Mouse (Mus musculus) liver, adult 2 months (tissue): ENCODE data around the gene Chrd. TPM values are rescaled to one million over a fixed set of nuclear protein-coding genes. Genes with fewer than 3 reads are reported as not detected.
A peak's percentile ranks its signal among the peaks of the same experiment; 100 is the strongest.

Source experiments
- DNase-seq: peaks from one replicate; pipeline ENCODE4 v3.0.0-alpha.2; 2011; ENCODE audit warnings: low read depth, low spot score; ENCODE audit errors: extremely low read depth
- H3K27ac ChIP-seq: fragments of 200-500 bp; replicated peaks from 2 replicates; pipeline ENCODE4 v1.5.1; 2012; ENCODE audit warnings: low read depth, mild to moderate bottlenecking, control low read depth, inconsistent platforms, low read length; ENCODE audit not compliant: insufficient read depth
- H3K27me3 ChIP-seq: fragments of 200-500 bp; 2 replicates; pipeline ENCODE4 v1.6.1; 2012; ENCODE audit warnings: mild to moderate bottlenecking, moderate library complexity, low read length, inconsistent platforms; ENCODE audit not compliant: control insufficient read depth, insufficient read depth
- H3K36me3 ChIP-seq: fragments of 200-500 bp; 2 replicates; pipeline ENCODE4 v1.6.1; 2012; ENCODE audit warnings: low read length, inconsistent platforms; ENCODE audit not compliant: control insufficient read depth, insufficient read depth
- H3K4me1 ChIP-seq: fragments of 200-500 bp; 2 replicates; pipeline ENCODE4 v1.6.1; 2011; ENCODE audit warnings: low read length; ENCODE audit not compliant: control insufficient read depth, insufficient read depth
- H3K4me3 ChIP-seq: fragments of 200-500 bp; 2 replicates; pipeline ENCODE4 v1.5.1; 2011; ENCODE audit warnings: low read depth, mild to moderate bottlenecking, control low read depth, low read length, moderate library complexity; ENCODE audit not compliant: insufficient read depth
- H3K79me2 ChIP-seq: fragments of 200-500 bp; 2 replicates; pipeline ENCODE4 v1.6.1; 2012; ENCODE audit warnings: inconsistent platforms, mild to moderate bottlenecking, low read length, moderate library complexity; ENCODE audit not compliant: control insufficient read depth, insufficient read depth
- H3K9ac ChIP-seq: fragments of 200-500 bp; 2 replicates; pipeline ENCODE4 v1.6.1; 2012; ENCODE audit warnings: low read depth, mild to moderate bottlenecking, control low read depth, inconsistent platforms, low read length
- CTCF ChIP-seq: fragments of 200-500 bp; IDR thresholded peaks from 2 replicates; pipeline ENCODE4 v1.5.1; 2011; ENCODE audit warnings: low read depth, low read length, control low read depth
- POLR2A ChIP-seq: fragments of 200-500 bp; IDR thresholded peaks from 2 replicates; pipeline ENCODE4 v1.6.1; 2011; ENCODE audit warnings: low read length, control low read depth; ENCODE audit not compliant: insufficient read depth; ENCODE audit errors: extremely low read depth
- WGBS: fragments of 180-500 bp; shearing (Covaris S2); methylation state at CpG from one replicate; pipeline ENCODE4 v1.1.7; 2018; 5-methylcytosine and 5-hydroxymethylcytosine counted together
- polyA plus RNA-seq: library from polyadenylated mRNA; depleted of rRNA; stranded (reverse); fragments of >200 nt; gene quantifications from 2 replicates; pipeline ENCODE4 v1.2.3, GENCODE M21; 2012
- total RNA-seq: library from RNA; depleted of rRNA; stranded (reverse); fragments of >200 nt; gene quantifications from 2 replicates; pipeline ENCODE4 v1.2.3, GENCODE M21; 2014

The Chrd gene
- total and polyA plus RNA-seq, 2 experiments, result 3.0 to 14.1 TPM

DNA sequence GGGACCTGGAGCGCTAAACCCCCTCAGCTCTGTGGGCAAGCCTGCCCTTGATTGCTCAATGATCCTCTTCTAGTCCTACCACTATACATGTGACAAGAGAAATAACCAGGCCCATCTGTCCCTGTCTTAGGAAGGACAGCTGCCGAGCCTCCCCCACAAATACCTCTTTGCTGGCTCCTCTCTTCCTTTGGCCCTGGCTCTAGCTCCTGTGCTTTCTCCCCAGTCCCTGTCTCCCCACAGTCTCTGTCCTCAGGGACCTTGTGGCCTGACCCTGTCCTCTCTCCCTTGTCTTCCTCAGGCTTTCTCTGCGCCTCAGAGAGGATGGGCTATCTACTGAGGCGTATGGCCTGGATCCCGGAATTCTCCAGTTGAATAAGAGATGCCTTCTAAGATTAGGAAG is 1.2 kb upstream of the Chrd start:
- DNase-seq, result no peak
- H3K4me3 ChIP-seq, result no peak overlapping the region
- H3K79me2 ChIP-seq, result no peaks in the 10 kb centered on the region; the same call in 1 of the 2 replicates
- no peaks in the 10 kb centered on the region for H3K27me3 ChIP-seq
- no peak overlapping the region for H3K9ac ChIP-seq
- no peak overlapping the region for H3K27ac ChIP-seq
- TF ChIP-seq CTCF (no peak), POLR2A (no peak)
- H3K4me1 ChIP-seq, result peaks cover 5% of the 10 kb centered on the region
- 81% methylated on average over 5 of the region's 5 CpGs for WGBS
- peaks cover 5% of the 10 kb centered on the region; the same call in 1 of the 2 replicates for H3K36me3 ChIP-seq

DNA sequence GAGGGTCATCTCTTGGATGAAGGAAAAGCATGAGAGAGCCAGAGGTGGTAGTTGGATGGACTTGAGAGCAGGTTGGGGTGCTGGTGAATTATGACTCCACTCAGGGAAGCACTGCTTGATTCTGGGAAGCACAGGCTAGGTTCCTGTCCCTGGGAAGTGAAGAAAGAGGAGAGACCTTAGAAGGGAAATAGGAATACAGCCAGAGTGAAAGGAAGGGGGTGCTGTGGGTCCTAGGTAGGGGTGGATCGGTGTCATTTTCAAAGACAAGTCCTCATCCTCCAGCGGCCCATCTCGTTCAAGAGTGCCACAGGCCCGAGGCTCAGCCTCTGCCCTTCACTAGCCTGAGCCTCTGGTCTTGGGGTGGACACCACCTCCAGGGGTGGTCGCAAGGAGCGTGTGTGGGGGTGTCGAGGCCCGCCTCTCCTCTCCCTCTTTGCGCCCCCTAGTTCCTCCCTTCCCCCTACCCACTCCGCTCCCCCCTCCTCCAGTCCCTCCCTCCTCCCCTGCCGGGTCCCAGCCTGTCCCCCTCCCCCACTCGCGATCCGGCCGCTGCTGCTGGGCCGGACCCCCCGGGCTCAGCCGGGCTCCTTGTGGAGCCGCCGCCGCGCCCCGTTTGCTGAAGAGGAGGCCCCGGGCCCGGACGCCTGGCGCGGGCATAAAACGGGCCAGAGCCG is 539 bp upstream of the Chrd start:
- 6% methylated on average over 26 of the region's 30 CpGs for WGBS
- DNase-seq, result no peak
- peak overlapping the region; percentile 82 for H3K4me3 ChIP-seq
- peak overlapping the region; percentile 91 for H3K9ac ChIP-seq
- H3K27me3 ChIP-seq, result no peaks in the 10 kb centered on the region
- peaks cover 5% of the 10 kb centered on the region for H3K4me1 ChIP-seq
- peaks cover 5% of the 10 kb centered on the region; the same call in 1 of the 2 replicates for H3K36me3 ChIP-seq
- TF ChIP-seq CTCF (no peak), POLR2A (no peak)
- H3K79me2 ChIP-seq, result no peaks in the 10 kb centered on the region; the same call in 1 of the 2 replicates
- peak overlapping the region; percentile 65 for H3K27ac ChIP-seq

DNA sequence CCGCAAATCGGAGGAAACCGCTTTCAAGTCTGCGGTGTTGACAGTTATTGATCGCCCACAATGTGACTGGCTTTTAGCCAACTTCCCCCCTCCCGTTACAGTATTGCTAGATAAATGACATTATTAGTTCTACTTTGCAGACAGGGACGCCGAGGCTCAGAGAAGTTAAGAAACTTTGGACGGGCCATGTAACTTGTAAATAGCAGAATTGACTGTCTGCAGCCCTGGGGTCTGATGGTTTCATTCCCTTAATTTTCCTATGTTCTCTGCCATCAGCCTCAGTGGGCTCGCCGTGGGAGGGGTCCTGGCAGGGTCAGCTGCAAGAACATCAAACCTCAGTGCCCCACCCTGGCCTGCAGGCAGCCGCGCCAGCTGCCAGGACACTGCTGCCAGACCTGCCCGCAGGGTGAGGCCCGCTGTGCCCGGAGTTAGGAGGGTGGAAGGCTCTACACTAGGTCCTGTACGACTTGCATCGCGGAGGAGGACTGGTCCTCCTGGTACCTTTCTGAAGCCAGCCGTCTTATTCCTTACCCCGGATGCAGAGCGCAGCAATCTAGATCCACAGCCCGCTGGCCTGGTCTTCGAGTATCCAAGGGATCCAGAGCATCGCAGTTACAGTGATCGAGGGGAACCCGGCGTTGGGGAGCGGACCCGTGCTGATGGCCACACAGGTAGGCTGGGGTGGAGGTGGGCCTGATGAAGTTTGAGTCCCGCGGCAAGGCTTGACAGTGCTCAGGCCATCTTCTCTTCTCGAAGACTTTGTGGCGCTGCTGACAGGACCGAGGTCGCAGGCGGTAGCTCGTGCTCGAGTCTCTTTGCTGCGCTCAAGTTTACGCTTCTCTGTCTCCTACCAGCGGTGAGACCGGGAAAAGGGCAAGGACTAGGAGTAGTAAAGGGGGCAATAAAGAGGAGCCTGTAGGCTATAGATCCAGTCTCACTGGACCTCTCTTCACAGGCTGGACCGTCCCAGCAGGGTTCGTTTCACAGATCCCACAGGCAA is 1.1 kb downstream of the Chrd start, which contains the start of gene Thpo:
Thpo (minus strand) TSS at position 781 of the 1,000 bp plus-strand sequence.
- Histone ChIP-seq H3K4me3 (peak within 1 kb of the TSS; percentile 82), H3K27ac (no peak within 1 kb of the TSS), H3K79me2 (no peaks in the 10 kb centered on the region), H3K27me3 (no peaks in the 10 kb centered on the region), H3K9ac (peak within 1 kb of the TSS; percentile 91), H3K36me3 (no peaks in the 10 kb centered on the region), H3K4me1 (peaks cover 5% of the 10 kb centered on the region)
- WGBS, result 44% methylated on average over 45 of the region's 45 CpGs
- DNase-seq, result peak; percentile 44
- TF ChIP-seq POLR2A (no peak), CTCF (no peak)

DNA sequence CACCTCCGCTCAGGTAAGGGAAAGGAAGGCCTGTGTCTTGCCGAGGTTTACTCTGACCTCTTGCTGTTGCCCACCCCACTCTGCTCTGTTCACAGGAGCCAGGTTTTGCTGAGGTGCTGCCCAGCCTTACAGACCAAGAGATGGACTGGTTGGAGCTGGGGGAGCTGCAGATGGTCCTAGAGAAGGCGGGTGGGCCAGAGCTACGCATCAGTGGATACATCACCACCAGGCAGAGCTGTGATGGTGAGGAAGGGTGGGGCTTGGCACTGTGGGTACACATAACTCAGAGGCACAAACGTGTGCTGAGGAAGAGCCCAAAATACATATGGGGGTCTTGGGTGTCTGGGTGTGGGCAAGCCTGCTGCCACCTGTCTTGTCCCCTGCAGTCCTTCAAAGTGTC is 2.7 kb downstream of the Chrd start:
- no peaks in the 10 kb centered on the region for H3K36me3 ChIP-seq
- WGBS, result 93% methylated on average over 5 of the region's 5 CpGs
- no peak overlapping the region for H3K9ac ChIP-seq
- H3K27ac ChIP-seq, result no peak overlapping the region
- no peak overlapping the region for H3K4me3 ChIP-seq
- TF ChIP-seq POLR2A, result no peak
- no peak for TF ChIP-seq CTCF
- no peaks in the 10 kb centered on the region for H3K79me2 ChIP-seq
- no peaks in the 10 kb centered on the region for H3K27me3 ChIP-seq
- no peak for DNase-seq
- H3K4me1 ChIP-seq, result no peaks in the 10 kb centered on the region

DNA sequence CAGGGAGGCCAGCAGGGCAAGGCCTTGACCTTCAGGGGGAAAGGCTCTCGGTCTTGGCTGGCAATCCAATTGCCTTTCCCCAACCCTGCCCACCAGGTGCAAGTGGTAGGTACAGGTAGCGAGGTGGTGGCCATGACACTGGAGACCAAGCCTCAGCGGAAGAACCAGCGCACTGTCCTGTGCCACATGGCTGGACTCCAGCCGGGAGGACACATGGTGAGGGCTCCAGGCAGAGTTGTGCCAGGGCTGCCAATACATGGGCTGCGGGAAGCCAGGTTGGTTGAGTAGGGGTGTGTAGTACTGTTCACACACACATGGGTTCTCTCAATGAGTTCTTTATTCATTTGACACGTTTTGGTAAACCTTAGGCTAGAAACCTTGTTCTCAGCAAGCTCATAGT is 3.2 kb downstream of the Chrd start:
- WGBS, result 89% methylated on average over 7 of the region's 7 CpGs
- H3K27ac ChIP-seq, result no peak overlapping the region
- H3K36me3 ChIP-seq, result no peaks in the 10 kb centered on the region
- TF ChIP-seq CTCF (no peak), POLR2A (no peak)
- H3K79me2 ChIP-seq, result no peaks in the 10 kb centered on the region
- DNase-seq, result no peak
- no peaks in the 10 kb centered on the region for H3K4me1 ChIP-seq
- no peak overlapping the region for H3K4me3 ChIP-seq
- H3K27me3 ChIP-seq, result no peaks in the 10 kb centered on the region
- no peak overlapping the region for H3K9ac ChIP-seq
